Mouse (Mus musculus) kidney, postnatal 10 days (tissue): Measurements from ENCODE around the gene Cdk8.

Source experiments
- DNase-seq: peaks from one replicate; pipeline ENCODE4 v3.0.0; 2021; ENCODE audit warnings: mixed read lengths

Cdk8 gene

GRCm38 (mm10) chr5:146281884-146282579, 51.0 kb downstream of the Cdk8 start:
- no peak for DNase-seq

DNA sequence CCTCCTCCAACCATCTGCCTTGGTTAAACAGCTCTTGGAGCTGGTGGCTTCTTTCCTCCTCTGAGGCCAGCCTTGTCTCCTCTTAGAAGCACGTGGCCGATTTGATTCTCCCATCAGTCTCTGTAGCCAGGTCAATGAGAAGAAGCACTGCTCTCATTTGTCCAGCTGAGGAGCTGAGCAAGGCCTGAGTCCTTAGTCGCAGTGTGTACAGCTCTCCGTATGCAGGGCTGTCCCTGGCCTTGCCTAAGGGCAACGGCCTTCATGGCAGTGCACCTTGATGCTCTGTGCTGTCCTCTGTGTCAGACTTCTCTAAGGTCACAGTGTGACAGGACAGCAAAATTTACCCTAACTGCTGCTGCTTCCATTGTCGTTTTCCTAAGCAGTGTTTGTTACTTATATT, 52.9 kb downstream of the Cdk8 start:
- no peak for DNase-seq

DNA sequence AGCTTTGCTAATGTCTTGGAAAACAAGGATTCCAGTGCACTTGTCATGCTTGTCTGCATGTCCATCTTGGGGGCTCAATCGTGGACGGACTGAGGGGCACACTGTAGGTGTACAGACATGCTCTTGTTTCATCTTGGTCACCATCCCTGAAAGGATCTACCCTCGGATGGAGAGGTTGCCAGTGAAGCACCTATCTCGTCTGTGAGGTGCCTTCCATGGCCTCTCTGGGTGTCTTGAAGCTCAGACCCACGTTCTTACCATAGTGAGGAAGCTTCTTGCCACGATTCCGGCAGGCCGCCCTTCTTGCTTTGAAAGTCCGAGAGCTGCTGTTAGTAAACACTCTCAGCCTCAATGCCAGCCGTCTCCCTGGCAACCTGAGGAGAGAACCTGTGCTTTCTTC, 56.4 kb downstream of the Cdk8 start:
- DNase-seq, result no peak

GRCm38 (mm10) chr5:146288048-146288501, 57.0 kb downstream of the Cdk8 start:
- DNase-seq, result no peak

DNA sequence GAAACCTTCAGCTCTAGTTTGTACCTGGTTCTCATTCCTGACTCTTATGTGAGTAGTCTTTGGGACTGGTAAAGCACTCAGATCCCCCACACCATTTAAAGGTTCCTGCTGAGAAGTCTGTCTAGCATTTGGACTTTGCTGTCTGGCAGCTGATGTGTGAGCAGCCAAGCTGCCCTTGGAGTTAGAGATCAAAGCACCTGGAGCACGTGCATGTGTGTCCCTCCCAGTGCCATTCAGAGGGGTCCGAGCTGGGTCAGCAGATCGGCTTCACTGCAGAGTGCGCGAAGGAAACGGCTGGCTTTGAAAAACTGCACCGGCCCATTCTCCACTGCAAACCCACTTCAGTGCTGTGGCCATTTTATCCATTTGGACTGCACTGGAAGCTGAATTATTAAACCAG, 58.9 kb downstream of the Cdk8 start:
- DNase-seq, result peak; percentile 61

DNA sequence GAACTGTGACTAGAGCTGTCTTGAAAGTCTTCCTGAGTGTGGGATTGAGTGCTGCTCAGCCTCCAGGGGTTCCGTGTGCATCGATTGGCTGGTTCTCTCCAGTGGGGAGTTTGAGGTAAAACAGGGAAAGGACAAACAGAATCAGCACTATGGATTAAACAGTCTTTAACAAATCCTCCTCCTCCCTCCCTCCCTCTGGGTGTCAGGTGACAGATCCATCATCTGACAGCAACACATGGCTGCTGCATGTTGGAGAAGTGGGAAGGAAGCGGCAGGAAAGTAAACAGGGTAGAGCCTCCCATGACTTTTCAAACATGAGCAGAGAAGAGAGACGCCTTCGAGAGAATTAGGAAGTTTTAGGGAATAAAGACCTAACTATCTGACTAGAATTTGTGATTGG, 59.4 kb downstream of the Cdk8 start:
- DNase-seq, result no peak

GRCm38 (mm10) chr5:146291560-146291959, 60.5 kb downstream of the Cdk8 start:
- DNase-seq, result no peak

DNA sequence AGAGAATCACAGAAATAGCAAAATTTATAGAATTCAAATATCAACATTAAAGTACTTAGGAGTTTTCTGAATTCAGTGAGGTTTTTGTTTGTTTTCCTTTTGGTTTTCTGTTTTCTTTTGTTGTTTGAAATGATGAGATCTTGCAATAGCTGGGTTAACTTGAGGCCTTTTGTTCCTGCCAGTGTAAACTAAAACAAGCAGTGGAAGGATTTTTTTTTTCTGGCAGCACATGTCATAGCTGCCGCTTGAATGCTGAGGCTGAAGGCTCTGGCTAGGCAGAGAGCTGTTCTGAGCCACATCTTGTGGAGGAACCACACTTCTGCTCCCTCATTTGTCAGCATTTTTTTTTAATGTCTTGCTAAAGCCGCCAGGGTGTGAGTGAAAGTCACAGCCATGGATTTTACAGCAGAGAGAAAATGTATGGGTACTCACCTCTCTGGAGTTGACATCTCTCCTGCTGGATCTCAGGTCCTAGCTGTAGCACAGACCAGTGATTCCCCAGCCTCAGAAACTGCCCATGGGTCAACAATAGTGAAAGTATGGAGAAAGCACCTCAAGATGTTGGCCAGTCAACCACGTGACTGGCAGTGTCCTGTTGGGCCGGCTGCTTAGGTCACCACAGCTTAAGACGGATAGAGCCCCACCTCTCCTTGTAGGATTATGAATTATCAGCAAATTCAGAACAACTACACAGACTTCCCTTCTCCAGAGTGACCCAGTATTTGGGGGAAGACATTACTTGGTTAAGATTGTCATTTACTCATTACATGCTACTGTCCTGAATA, 62.1 kb downstream of the Cdk8 start:
- DNase-seq, result no peak

DNA sequence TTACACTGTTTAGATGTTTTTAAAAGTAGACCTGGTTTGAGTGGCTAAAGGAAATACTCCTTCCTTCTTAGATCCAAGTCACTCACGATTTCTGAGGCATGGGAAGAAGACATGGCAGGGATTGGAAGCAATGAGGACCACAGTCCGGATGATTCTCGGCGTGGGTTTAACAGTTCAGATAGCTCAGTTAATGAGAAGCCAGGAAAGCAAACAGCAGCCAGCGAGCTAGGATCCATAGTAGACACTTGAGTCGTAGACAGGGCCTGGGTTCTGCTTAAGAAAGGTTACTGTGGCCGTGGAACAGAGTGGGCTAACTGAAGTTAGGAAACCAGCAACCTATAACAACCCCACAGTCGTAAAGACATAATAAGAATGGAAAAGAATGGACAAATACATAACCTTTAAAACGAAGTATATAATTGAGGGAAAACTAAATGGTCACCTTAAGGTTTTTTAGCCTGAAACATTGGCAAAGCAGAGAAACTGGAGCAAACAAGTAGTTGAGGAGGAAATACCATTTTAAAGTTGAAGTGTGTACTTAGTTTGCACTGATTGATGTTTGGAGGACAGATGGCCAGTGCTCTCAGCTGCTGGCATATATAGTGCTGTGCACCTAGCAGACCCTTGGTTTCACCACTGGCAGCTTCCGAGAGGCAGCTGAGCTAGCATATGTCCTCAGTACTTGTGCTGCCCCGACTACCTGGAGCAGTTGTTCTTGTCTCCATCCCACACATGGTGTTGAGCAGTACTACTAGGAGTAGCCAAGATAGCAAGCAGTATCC, 63.1 kb downstream of the Cdk8 start:
- DNase-seq, result no peak

- no peak for DNase-seq
These were observed 63.8 kb downstream of the Cdk8 start for GRCm38 (mm10) chr5:146294834-146295233.

DNA sequence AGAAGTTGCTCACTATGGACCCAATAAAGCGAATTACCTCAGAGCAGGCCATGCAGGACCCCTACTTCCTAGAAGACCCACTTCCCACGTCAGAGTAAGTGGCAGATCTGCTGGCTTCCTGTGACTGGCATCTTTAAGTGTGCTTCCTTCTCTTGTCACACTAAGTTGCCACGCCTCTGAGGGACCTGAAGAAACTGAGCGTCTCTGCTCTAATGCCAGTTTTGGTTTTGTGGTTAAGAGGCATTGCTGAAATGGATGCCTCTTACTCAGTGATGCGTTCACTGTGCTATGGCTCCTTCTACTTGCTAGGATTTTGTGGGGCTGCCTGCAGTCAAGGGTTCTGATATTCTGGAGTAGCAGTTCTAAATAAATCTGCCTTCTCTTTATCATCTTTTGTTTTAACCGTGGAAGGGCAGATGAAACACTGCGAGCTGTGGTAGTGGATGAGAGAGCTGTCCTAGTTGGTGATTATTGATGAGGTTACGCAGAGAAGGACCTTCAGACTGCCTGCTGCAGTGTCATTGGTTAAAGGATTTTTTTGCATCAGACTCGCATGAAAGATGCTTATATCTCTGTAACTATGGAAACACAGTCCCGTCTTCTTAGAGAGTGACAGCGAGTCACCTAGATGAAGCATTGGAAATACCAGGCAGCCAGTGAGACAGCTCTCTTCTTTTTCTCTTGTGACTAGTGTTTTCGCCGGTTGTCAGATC, 67.9 kb downstream of the Cdk8 start:
- no peak for DNase-seq

DNA sequence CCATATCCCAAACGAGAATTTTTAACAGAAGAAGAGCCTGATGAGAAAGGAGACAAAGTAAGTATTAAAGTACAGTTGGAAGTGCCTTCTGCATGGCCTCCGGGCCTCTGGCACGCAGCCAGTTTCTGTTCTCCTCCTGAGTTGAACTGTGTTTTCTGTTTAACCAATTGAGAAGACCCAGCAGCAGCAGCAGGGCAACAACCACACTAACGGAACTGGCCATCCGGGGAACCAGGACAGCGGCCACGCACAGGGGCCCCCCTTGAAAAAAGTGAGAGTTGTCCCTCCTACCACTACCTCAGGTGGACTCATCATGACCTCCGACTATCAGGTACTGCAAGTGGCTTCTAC, 68.5 kb downstream of the Cdk8 start:
- peak; percentile 86 for DNase-seq

GRCm38 (mm10) chr5:146303470-146303869, 72.4 kb downstream of the Cdk8 start:
- peak; percentile 84 for DNase-seq

DNA sequence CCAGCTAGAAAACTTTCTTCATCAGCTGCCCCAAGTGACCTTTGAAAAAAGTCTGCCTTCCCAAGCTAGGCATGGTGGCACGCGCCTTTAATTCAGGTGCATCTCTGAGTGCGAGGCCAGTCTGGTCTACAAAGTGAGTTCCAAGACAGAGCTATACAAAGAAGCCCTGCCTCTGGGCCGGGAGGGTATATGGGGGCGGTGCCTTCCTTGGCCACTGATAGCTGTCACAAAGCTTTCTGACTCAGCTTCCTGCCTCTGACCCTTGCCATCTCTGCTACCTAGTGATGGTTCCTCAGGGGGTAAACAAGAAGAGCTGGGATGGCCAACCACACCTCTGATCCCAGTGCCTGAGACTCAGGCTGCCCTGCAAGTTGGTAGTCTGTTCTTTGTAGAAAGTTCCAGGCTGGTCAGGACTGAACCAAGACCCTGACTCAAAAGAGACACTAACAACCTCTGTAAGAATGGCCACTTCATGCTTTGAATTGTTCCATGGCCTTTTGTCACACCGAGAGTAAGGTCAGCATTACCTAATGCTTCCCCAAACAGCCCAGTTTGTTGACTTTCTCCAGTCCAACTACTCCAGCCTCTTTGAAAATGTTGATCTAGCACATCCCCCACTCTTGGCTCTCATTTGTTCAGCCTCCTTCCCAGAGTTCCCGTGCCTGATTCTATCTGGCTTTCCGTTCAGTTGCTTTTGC, 76.2 kb downstream of the Cdk8 start:
- no peak for DNase-seq

DNA sequence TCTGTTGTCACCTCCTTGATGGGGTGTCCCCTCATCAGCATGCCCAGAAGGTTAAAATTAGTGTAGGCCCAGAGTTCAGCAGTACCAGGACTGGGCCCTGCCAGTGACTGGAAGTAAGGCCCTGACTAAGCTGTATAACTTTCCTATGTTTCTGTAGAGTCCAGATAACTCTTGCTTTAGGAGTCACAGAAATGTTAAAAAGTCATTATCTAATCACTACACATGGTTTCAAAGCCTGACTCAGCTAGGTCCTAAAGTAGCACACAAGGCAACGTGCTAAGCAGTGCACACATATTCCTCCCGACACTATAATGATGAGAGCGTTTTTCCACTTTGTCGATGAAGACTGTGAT, 76.7 kb downstream of the Cdk8 start:
- no peak for DNase-seq

DNA sequence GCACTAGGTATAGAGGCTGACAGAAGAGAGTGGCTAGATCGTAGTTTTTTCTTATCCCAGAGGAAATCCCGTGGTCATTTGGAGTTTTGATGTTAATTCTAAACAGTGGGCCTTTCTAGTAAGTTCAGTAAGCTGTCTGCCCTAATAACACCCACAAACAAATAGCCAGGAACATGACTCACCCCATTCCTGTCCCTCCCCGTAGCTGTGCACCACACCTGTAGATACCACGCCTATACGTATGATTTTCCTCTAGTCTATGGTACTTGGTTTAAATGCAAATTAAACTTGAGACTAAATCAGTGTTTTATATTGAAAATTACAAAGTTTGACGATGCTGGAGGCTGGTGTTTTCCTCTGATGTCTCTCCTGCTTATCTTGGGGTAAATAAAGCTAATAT, 83.5 kb downstream of the Cdk8 start:
- DNase-seq, result no peak

- DNase-seq, result no peak
These were observed 84.4 kb downstream of the Cdk8 start for GRCm38 (mm10) chr5:146315268-146315921.

DNA sequence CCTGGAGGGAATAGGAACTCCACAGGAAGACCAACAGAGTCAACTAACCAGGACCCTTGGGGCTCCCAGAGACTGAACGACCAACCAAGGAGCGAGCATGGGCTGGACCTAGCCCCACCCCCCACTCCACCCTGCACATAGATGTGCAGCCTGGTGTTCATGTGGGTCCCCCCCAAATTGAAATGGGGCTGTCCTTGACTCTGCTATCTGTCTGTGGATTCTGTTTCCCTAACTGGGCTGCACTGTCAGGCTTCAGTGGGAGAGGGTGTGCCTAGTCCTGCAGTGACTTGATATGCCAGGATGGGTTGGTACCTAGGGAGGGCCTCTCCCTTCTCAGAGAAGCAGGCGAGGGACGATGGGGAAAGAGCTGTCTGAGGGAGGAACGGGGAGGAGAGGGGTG, 85.3 kb downstream of the Cdk8 start:
- DNase-seq, result no peak

DNA sequence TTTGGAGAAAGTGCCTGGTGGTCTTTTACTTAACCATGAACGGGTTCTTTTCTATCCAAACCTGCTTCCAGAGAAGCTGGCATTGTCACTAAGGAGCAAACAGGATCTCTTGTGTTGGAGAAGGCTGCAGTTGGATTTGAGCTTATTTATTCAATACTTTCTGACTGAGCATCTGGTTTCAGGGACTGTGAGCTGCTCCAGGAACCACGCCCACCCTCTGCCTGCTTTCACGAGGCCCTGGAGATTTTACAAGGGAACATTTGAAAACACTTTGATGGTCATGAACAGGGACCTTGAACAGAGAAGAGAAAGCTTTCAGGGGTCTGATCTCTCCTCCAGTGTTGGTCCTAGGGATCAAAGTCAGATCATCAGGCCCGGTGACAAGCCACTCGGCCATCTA, 87.0 kb downstream of the Cdk8 start:
- no peak for DNase-seq

DNA sequence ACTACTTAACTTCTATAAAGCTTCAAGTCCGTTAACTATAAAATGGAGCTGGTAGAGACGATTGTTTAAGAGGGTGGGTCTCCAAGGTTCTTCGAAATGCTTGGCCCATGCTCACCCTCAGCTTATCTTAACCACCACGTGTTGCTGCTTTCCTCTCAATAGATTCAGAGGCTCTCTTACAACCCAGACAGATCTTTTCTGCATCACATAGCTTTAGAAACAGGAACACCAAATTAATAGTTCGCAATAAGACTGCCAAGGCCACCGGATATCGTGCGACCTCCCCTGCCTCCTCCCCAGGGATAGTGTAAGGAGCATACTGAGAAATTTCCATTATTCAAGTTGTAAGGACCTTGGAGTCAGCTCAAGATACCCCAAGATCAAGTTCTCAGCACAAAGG, 87.4 kb downstream of the Cdk8 start:
- DNase-seq, result peak; percentile 44

DNA sequence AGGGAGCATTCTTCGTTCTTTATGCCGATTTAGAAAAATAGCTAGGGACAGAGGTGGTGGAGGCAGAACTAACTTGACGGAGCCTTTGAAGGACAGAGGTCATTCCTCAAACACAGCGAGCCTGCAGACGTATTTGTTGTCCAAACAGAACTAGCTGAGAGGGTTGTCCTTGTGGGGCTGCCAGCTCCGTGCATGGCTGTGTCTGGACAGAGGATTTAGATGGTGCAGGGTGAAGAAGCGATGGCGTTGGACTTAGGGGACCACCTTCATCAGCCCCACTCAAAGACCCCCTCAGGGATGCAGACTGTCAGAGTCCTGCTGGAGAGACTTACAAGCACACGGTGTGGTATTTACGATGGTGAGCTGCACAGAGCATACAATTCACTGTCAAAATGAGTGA, 97.9 kb downstream of the Cdk8 start:
- DNase-seq, result no peak

DNA sequence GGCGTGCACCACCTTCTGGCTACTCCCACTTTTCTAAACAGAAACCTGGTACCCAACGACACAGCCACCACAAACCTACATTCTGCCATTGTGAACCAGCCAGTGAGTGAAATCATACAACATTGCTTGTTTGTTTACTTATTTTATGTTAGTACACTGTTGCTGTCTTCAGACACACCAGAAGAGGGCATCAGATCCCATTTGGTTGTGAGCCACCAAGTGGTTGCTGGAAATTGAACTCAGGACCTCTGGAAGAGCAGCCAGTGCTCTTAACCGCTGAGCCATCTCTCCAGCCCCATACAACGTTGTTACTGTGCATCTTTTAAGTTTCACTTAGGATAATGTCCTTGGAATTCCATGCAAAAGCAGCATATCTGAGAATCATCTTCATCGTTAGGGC, 98.5 kb downstream of the Cdk8 start:
- no peak for DNase-seq
